Mouse (Mus musculus) lung, adult 10 weeks (tissue): ENCODE data around the gene Naalad2. TPM values are rescaled to one million over a fixed set of nuclear protein-coding genes. Genes with fewer than 3 reads are reported as not detected.

ENCODE experiments used
- polyA plus RNA-seq: library from polyadenylated mRNA; stranded (reverse); fragments of 350-450 nt; fragmentation: Illumina TruSeq; extraction: RNeasy Lipid Tissue Mini Kit (QIAGEN cat#74804); gene quantifications from one replicate; pipeline ENCODE4 v1.2.3, GENCODE M21; 2014; ENCODE audit warnings: low read depth, low replicate concordance; ENCODE audit not compliant: insufficient read depth

The Naalad2 gene
- polyA plus RNA-seq = 3.1 TPM

GRCm38 (mm10) chr9:18402895-18403294, at the start of gene Naalad2:
Gene Naalad2 (minus strand): TSS chr9:18402995.

GRCm38 (mm10) chr9:18430354-18430753, 27.6 kb upstream of the Naalad2 start, which contains the start of gene Mbd3l2:
Gene Mbd3l2 (plus strand): TSS chr9:18430654.

DNA sequence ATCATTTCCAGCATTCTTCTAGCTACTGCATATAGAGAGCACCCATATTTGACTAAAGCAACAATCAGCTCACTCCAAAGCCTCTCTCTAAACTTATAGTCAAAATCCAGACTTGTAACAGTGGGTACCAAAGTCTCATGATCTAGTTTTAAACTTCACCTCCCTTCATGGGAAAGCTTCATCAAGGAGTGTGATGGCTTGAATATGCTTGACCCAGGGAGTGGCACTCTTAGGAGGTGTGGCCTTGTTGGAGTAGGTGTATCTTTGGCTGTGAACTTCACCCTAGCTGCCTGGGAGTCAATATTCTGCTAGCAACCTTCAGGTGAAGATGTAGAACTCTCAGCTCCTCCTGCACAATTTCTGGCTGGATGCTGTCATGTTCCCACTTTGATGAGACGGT, 1.3 kb upstream of the Naalad2 start, which contains the start of gene Ubtfl1:
Gene Ubtfl1 (plus strand): TSS at position 301 of the 400 bp plus-strand sequence.

GRCm38 (mm10) chr9:18291571-18292429, 111.0 kb downstream of the Naalad2 start, which contains the start of gene Chordc1:
Gene Chordc1 (plus strand): TSS chr9:18292125.

Other genes starting within 250 kb of the Naalad2 start
- gene Chordc1, start 110.9 kb downstream of the Naalad2 start, polyA plus RNA-seq = 18.5 TPM
- gene Ubtfl1, start 1.4 kb upstream of the Naalad2 start, polyA plus RNA-seq = not detected
- gene Mbd3l2, start 27.7 kb upstream of the Naalad2 start, polyA plus RNA-seq = not detected
- 0.24 TPM for gene Zfp558, start 75.3 kb upstream of the Naalad2 start, polyA plus RNA-seq
- not detected for gene Mbd3l1, start 75.4 kb upstream of the Naalad2 start, polyA plus RNA-seq